Mouse (Mus musculus): ENCODE measurements around the gene Trim45. TPM values are rescaled to one million over a fixed set of nuclear protein-coding genes. Genes with fewer than 3 reads are reported as not detected.

The Trim45 gene
- polyA plus RNA-seq, 1 experiment, result 8.1 TPM

DNA sequence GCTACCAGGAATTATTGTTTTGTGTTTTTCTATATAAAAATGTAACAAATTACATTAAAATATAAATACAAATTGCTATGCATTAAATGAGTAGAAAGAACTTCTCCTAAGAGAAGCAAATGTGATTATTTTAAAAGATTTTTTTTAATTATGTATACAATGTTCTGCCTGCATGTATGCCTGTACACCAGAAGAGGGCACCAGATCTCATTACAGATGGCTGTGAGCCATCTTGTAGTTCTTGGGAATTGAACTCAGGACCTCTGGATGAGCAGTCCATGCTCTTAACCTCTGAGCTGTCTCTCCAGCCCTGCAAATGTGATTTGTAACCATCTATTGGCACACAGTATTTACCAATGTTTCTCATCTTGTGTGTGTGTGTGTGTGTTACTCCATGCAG lies 32.6 kb downstream of the Trim45 start:
- TF ChIP-seq CTCF (IDR thresholded peaks at IDR 0.05; ENCODE audit: extremely low read depth, insufficient read depth, low read length) (no peak), POLR2A (IDR thresholded peaks at IDR 0.05; ENCODE audit: extremely low read depth, insufficient read depth, low read length) (no peak)
- no peak overlapping the region for H3K27ac ChIP-seq (ENCODE audit: insufficient read depth, low read length)
- H3K4me3 ChIP-seq (ENCODE audit: insufficient read depth, low read length), result no peak overlapping the region
- H3K4me1 ChIP-seq (ENCODE audit: control insufficient read depth, insufficient read depth, low read length), result no peaks in the 10 kb centered on the region

- TF ChIP-seq POLR2A (IDR thresholded peaks at IDR 0.05; ENCODE audit: extremely low read depth, insufficient read depth, low read length) (no peak), CTCF (IDR thresholded peaks at IDR 0.05; ENCODE audit: extremely low read depth, insufficient read depth, low read length) (no peak)
- Histone ChIP-seq H3K4me3 (ENCODE audit: insufficient read depth, low read length) (no peak overlapping the region), H3K4me1 (ENCODE audit: control insufficient read depth, insufficient read depth, low read length) (no peaks in the 10 kb centered on the region), H3K27ac (ENCODE audit: insufficient read depth, low read length) (no peak overlapping the region)
Observed at GRCm38 (mm10) chr3:100961007-100961406, 39.0 kb downstream of the Trim45 start.

DNA sequence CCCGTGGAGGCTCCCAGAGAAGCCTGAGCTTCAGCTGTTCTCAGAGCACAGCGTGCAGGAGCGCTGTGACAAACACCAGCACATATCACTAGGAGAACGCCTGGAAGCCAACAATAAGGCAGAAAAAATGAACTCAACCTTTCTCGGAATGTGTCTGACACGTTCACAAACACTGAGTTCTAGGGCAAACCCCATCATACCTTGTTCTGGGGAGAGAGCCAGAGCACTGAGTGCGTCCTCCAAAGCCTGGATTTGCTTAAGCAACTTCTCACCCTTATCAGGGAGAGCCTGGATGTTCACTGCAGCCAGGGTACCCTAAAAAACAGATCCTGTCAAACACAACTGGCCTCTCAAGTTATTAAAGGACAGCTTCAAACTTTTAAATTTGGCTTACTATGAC lies 39.5 kb downstream of the Trim45 start:
- Histone ChIP-seq H3K27ac (ENCODE audit: insufficient read depth, low read length) (no peak overlapping the region), H3K4me1 (ENCODE audit: control insufficient read depth, insufficient read depth, low read length) (no peaks in the 10 kb centered on the region), H3K4me3 (ENCODE audit: insufficient read depth, low read length) (no peak overlapping the region)
- TF ChIP-seq POLR2A (IDR thresholded peaks at IDR 0.05; ENCODE audit: extremely low read depth, insufficient read depth, low read length) (no peak), CTCF (IDR thresholded peaks at IDR 0.05; ENCODE audit: extremely low read depth, insufficient read depth, low read length) (no peak)

- no peak for TF ChIP-seq POLR2A (IDR thresholded peaks at IDR 0.05; ENCODE audit: extremely low read depth, insufficient read depth, low read length)
- TF ChIP-seq CTCF (IDR thresholded peaks at IDR 0.05; ENCODE audit: extremely low read depth, insufficient read depth, low read length), result peak; percentile 84
- Histone ChIP-seq H3K27ac (ENCODE audit: insufficient read depth, low read length) (no peak overlapping the region), H3K4me3 (ENCODE audit: insufficient read depth, low read length) (no peak overlapping the region), H3K4me1 (ENCODE audit: control insufficient read depth, insufficient read depth, low read length) (no peaks in the 10 kb centered on the region)
Observed at GRCm38 (mm10) chr3:100963849-100964542, 42.0 kb downstream of the Trim45 start.

DNA sequence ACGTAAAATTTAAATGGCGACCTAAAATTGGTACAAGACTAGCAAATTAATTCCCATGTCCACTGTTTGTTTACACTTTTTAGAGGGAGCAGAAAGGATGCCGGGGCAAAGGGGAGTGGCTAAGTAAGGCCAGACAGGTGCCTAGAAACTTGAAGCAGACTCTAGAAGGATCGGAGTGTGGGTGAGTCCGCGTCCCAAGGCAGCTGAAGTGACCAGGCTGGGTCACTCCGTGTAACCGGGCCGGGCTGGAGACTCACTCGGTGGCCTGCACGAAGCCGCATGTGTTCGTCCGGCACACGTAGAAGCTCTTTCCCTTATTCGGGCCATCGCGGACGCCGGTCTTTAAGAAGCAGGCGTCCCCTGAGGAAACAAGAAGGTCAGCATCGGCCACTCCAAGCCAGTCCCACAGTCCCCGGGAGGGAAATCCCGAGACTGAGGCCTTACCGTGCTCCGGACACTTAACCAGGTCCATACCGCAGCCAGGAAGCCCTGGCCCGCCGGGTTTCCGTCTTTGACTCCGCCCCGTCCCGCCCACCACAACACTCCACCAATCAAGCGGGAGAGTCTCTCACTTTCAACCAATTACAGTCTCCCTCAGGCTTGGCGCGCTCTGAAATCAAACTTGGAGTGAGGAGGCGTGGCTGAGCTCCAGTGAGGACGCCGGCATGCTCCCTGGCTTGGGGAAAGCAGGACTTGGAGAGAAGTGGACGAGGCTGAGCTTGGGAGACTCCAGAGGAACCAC lies 47.3 kb downstream of the Trim45 start, which contains the start of gene Ttf2:
TSS of gene Ttf2 (minus strand) at position 488 of the 742 bp plus-strand sequence.
- Histone ChIP-seq H3K4me1 (ENCODE audit: control insufficient read depth, insufficient read depth, low read length) (no peaks in the 10 kb centered on the region), H3K4me3 (ENCODE audit: insufficient read depth, low read length) (peak within 1 kb of the TSS; percentile 46), H3K27ac (ENCODE audit: insufficient read depth, low read length) (no peak within 1 kb of the TSS)
- no peak for TF ChIP-seq CTCF (IDR thresholded peaks at IDR 0.05; ENCODE audit: extremely low read depth, insufficient read depth, low read length)
- TF ChIP-seq POLR2A (IDR thresholded peaks at IDR 0.05; ENCODE audit: extremely low read depth, insufficient read depth, low read length), result no peak

DNA sequence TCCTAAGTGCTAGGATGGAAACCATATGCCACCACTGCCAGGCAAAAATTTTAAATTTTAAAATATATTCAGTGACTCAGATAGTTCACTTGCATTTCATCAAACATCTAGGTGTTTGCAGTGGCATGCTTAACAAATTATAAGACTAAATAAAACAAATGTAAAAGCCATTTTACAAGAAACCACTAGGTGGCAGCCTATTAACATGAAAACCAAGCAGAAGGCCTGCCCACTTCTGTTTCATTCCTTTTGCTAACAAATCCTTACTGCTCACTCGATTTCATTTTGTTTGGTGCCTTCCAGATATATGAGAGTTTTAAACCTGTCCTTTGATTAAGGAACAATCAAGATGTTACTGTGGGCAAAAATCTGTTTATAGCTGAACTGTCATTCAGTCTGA lies 51.9 kb downstream of the Trim45 start:
- TF ChIP-seq POLR2A (IDR thresholded peaks at IDR 0.05; ENCODE audit: extremely low read depth, insufficient read depth, low read length) (no peak), CTCF (IDR thresholded peaks at IDR 0.05; ENCODE audit: extremely low read depth, insufficient read depth, low read length) (peak; percentile 21; the same call in 1 of the 2 replicates)
- Histone ChIP-seq H3K27ac (ENCODE audit: insufficient read depth, low read length) (no peak overlapping the region), H3K4me1 (ENCODE audit: control insufficient read depth, insufficient read depth, low read length) (no peaks in the 10 kb centered on the region), H3K4me3 (ENCODE audit: insufficient read depth, low read length) (no peak overlapping the region)

GRCm38 (mm10) chr3:100979290-100979689 lies 57.3 kb downstream of the Trim45 start:
- TF ChIP-seq POLR2A (IDR thresholded peaks at IDR 0.05; ENCODE audit: extremely low read depth, insufficient read depth, low read length), result no peak
- no peak for TF ChIP-seq CTCF (IDR thresholded peaks at IDR 0.05; ENCODE audit: extremely low read depth, insufficient read depth, low read length)
- Histone ChIP-seq H3K27ac (ENCODE audit: insufficient read depth, low read length) (no peak overlapping the region), H3K4me1 (ENCODE audit: control insufficient read depth, insufficient read depth, low read length) (no peaks in the 10 kb centered on the region), H3K4me3 (ENCODE audit: insufficient read depth, low read length) (no peak overlapping the region)

Other genes with a start within 250 kb of the Trim45 start
- gene Man1a2, start 236.7 kb upstream of the Trim45 start, polyA plus RNA-seq (2012; rRNA removed), result 39.1 and 39.8 TPM in 2 replicates
- 0.15 and 0.17 TPM in 2 replicates for gene Vtcn1, start 96.7 kb upstream of the Trim45 start, polyA plus RNA-seq (2012; rRNA removed)
- 1.1 and 1.2 TPM in 2 replicates for gene Ttf2, start 47.5 kb downstream of the Trim45 start, polyA plus RNA-seq (2012; rRNA removed)
- 0.13 and 0.17 TPM in 2 replicates for gene Cd101, start 107.4 kb downstream of the Trim45 start, polyA plus RNA-seq (2012; rRNA removed)
- gene Ptgfrn, start 188.1 kb downstream of the Trim45 start, polyA plus RNA-seq (2012; rRNA removed), result 11.0 and 12.0 TPM in 2 replicates

Measured in cortical plate, adult 2 months (tissue).